ENCODE assay signal across 31 mouse cellular contexts in genomic region chr16:10058094-10058493, GRCm38 (mm10).
DNase-seq lines count a peak whose midpoint lies in the region; ATAC-seq and TF ChIP-seq lines count a peak whose summit lies in the region.
"Had no signal": no experiment of that assay in that cellular context is flagged by ENCODE, and none has a peak within 500 bp of the region (broad histone marks: within the 10 kb centered on the region; RNA-seq: fewer than 3 reads in every experiment).

No protein-coding gene starts in this region.

- H3K27ac ChIP-seq in hindbrain, embryonic 16.5 days (ENCODE audit: low read depth, low read length) = no peak overlapping the region
- no peak overlapping the region for H3K27ac ChIP-seq in hindbrain, embryonic 11.5 days (ENCODE audit: low read depth, low read length)
- H3K27ac ChIP-seq in lung, embryonic 14.5 days (ENCODE audit: low read depth) = no peak overlapping the region
- H3K27ac ChIP-seq in midbrain, postnatal 0 days (ENCODE audit: low read depth, low read length) = no peak overlapping the region
- H3K27ac ChIP-seq in midbrain, embryonic 16.5 days (ENCODE audit: low read length) = no peak overlapping the region
- H3K27ac ChIP-seq: embryonic facial prominence, embryonic 12.5 days; forebrain, embryonic 10.5 days; forebrain, embryonic 15.5 days; heart, embryonic 10.5 days; heart, embryonic 15.5 days; left cerebral cortex, adult 2 months; limb, embryonic 15.5 days; liver, embryonic 13.5 days; macrophage; midbrain, embryonic 13.5 days; neural tube, embryonic 15.5 days had no signal

- H3K27me3 ChIP-seq in hindbrain, embryonic 16.5 days (replicated peaks; ENCODE audit: control insufficient read depth, insufficient read depth, low read length) = no peaks in the 10 kb centered on the region
- no peaks in the 10 kb centered on the region for H3K27me3 ChIP-seq in hindbrain, embryonic 11.5 days (ENCODE audit: control insufficient read depth, insufficient read depth, low read length)
- no peaks in the 10 kb centered on the region for H3K27me3 ChIP-seq in lung, embryonic 14.5 days (ENCODE audit: insufficient read depth, low read length)
- no peaks in the 10 kb centered on the region for H3K27me3 ChIP-seq in midbrain, postnatal 0 days (ENCODE audit: insufficient read depth, low read length)
- H3K27me3 ChIP-seq in midbrain, embryonic 16.5 days (ENCODE audit: control insufficient read depth, insufficient read depth, low read depth, low read length) = no peaks in the 10 kb centered on the region
- H3K27me3 ChIP-seq: CH12.LX; embryonic facial prominence, embryonic 12.5 days; forebrain, embryonic 15.5 days; heart, embryonic 15.5 days; limb, embryonic 15.5 days; liver, embryonic 13.5 days; midbrain, embryonic 13.5 days; neural tube, embryonic 15.5 days had no signal

- no peaks in the 10 kb centered on the region for H3K4me1 ChIP-seq in hindbrain, embryonic 16.5 days (ENCODE audit: control insufficient read depth, insufficient read depth, low read depth, low read length)
- H3K4me1 ChIP-seq in hindbrain, embryonic 11.5 days (replicated peaks; ENCODE audit: control insufficient read depth, insufficient read depth, low read length) = no peaks in the 10 kb centered on the region
- no peaks in the 10 kb centered on the region for H3K4me1 ChIP-seq in lung, embryonic 14.5 days (ENCODE audit: insufficient read depth)
- no peaks in the 10 kb centered on the region for H3K4me1 ChIP-seq in midbrain, postnatal 0 days (ENCODE audit: insufficient read depth, low read length)
- no peaks in the 10 kb centered on the region for H3K4me1 ChIP-seq in midbrain, embryonic 16.5 days (ENCODE audit: control insufficient read depth, insufficient read depth, low read length)
- H3K4me1 ChIP-seq: embryonic facial prominence, embryonic 12.5 days; forebrain, embryonic 10.5 days; forebrain, embryonic 15.5 days; limb, embryonic 15.5 days; liver, embryonic 13.5 days; midbrain, embryonic 13.5 days; neural tube, embryonic 15.5 days had no signal

- TF ChIP-seq CTCF in lung, embryonic 14.5 days (IDR thresholded peaks at IDR 0.05; ENCODE audit: low read depth) = no peak
- TF ChIP-seq CTCF in midbrain, postnatal 0 days (IDR thresholded peaks at IDR 0.05) = no peak

- H3K4me3 ChIP-seq in hindbrain, embryonic 16.5 days (ENCODE audit: low read length) = no peak overlapping the region
- no peak overlapping the region for H3K4me3 ChIP-seq in hindbrain, embryonic 11.5 days (ENCODE audit: low read depth, low read length)
- no peak overlapping the region for H3K4me3 ChIP-seq in lung, embryonic 14.5 days (ENCODE audit: low read depth, low read length)
- H3K4me3 ChIP-seq in midbrain, postnatal 0 days (ENCODE audit: low read depth, low read length) = no peak overlapping the region
- no peak overlapping the region for H3K4me3 ChIP-seq in midbrain, embryonic 16.5 days (ENCODE audit: low read depth, low read length)
- H3K4me3 ChIP-seq: embryonic facial prominence, embryonic 12.5 days; forebrain, embryonic 10.5 days; forebrain, embryonic 15.5 days; heart, embryonic 10.5 days; heart, embryonic 15.5 days; left cerebral cortex, adult 2 months; limb, embryonic 15.5 days; liver, embryonic 13.5 days; midbrain, embryonic 13.5 days; neural tube, embryonic 15.5 days had no signal

- 56% methylated on average over 4 of the region's 4 CpGs for whole genome bisulfite sequencing in hindbrain, embryonic 16.5 days
- WGBS in hindbrain, embryonic 11.5 days = 77% methylated on average over 4 of the region's 4 CpGs
- WGBS in lung, embryonic 14.5 days = 42% methylated on average over 4 of the region's 4 CpGs
- WGBS in midbrain, postnatal 0 days = 71% methylated on average over 4 of the region's 4 CpGs
- WGBS in midbrain, embryonic 16.5 days = 82% methylated on average over 4 of the region's 4 CpGs

- H3K9ac ChIP-seq in hindbrain, embryonic 16.5 days (ENCODE audit: low read depth, low read length) = no peak overlapping the region
- no peak overlapping the region for H3K9ac ChIP-seq in hindbrain, embryonic 11.5 days (ENCODE audit: low read depth, low read length)
- no peak overlapping the region for H3K9ac ChIP-seq in lung, embryonic 14.5 days
- no peak overlapping the region for H3K9ac ChIP-seq in midbrain, postnatal 0 days (replicated peaks; ENCODE audit: low read length, poor library complexity, severe bottlenecking)
- H3K9ac ChIP-seq in midbrain, embryonic 16.5 days (ENCODE audit: low read depth, low read length) = no peak overlapping the region
- H3K9ac ChIP-seq: embryonic facial prominence, embryonic 12.5 days; forebrain, embryonic 15.5 days; heart, embryonic 15.5 days; limb, embryonic 15.5 days; liver, embryonic 13.5 days; midbrain, embryonic 13.5 days; neural tube, embryonic 15.5 days had no signal

- H3K36me3 ChIP-seq in hindbrain, embryonic 16.5 days (ENCODE audit: control insufficient read depth, insufficient read depth, low read length) = no peaks in the 10 kb centered on the region
- no peaks in the 10 kb centered on the region for H3K36me3 ChIP-seq in hindbrain, embryonic 11.5 days (ENCODE audit: control insufficient read depth, insufficient read depth, low read length)
- no peaks in the 10 kb centered on the region for H3K36me3 ChIP-seq in lung, embryonic 14.5 days (ENCODE audit: insufficient read depth)
- H3K36me3 ChIP-seq in midbrain, postnatal 0 days (ENCODE audit: insufficient read depth, low read length) = no peaks in the 10 kb centered on the region
- no peaks in the 10 kb centered on the region for H3K36me3 ChIP-seq in midbrain, embryonic 16.5 days (ENCODE audit: control insufficient read depth, insufficient read depth, low read length)
- H3K36me3 ChIP-seq: embryonic facial prominence, embryonic 12.5 days; forebrain, embryonic 10.5 days; forebrain, embryonic 15.5 days; heart, embryonic 10.5 days; heart, embryonic 15.5 days; limb, embryonic 15.5 days; liver, embryonic 13.5 days; midbrain, embryonic 13.5 days; neural tube, embryonic 15.5 days had no signal

- peak; percentile 45 to 67 for DNase-seq in cerebellum, postnatal 10 days
- no peak for DNase-seq in cerebellum, adult 9-10 months
- DNase-seq in hindbrain, embryonic 11.5 days (ENCODE audit: low spot score) = no peak
- DNase-seq in lung, embryonic 14.5 days = peak; percentile 87
- no peak for DNase-seq in lung, postnatal 36 days
- DNase-seq in midbrain, postnatal 0 days (ENCODE audit: low spot score) = peak; percentile 79
- DNase-seq: adrenal gland, postnatal 10 days; cerebellum, adult 18-20 months; gastrocnemius, postnatal 25 days; heart, adult 11 months; kidney, adult 9 months; kidney, postnatal 10 days; liver, embryonic 13.5 days; retina, postnatal 1 day; right cerebral cortex, postnatal 14 days; thymus, postnatal 4 days had no signal

- no peak overlapping the region for H3K4me2 ChIP-seq in hindbrain, embryonic 16.5 days (ENCODE audit: low read length)
- H3K4me2 ChIP-seq in hindbrain, embryonic 11.5 days (replicated peaks; ENCODE audit: low read depth, low read length) = no peak overlapping the region
- H3K4me2 ChIP-seq in lung, embryonic 14.5 days = no peak overlapping the region
- no peak overlapping the region for H3K4me2 ChIP-seq in midbrain, postnatal 0 days (ENCODE audit: low read depth, low read length, poor library complexity, severe bottlenecking)
- no peak overlapping the region for H3K4me2 ChIP-seq in midbrain, embryonic 16.5 days (ENCODE audit: low read length)
- H3K4me2 ChIP-seq: embryonic facial prominence, embryonic 12.5 days; forebrain, embryonic 15.5 days; heart, embryonic 15.5 days; limb, embryonic 15.5 days; liver, embryonic 13.5 days; midbrain, embryonic 13.5 days; neural tube, embryonic 15.5 days had no signal

- peak; percentile 74; the same call in 1 of the 2 replicates for ATAC-seq in hindbrain, embryonic 16.5 days
- ATAC-seq in hindbrain, embryonic 11.5 days (ENCODE audit: low FRiP score) = no peak
- peak; percentile 95 for ATAC-seq in lung, embryonic 14.5 days (ENCODE audit: insufficient read depth)
- no peak; the same call in 1 of the 2 replicates for ATAC-seq in midbrain, postnatal 0 days (ENCODE audit: low FRiP score)
- ATAC-seq in midbrain, embryonic 16.5 days = no peak
- ATAC-seq: activated CD4-positive, CD25-positive, alpha-beta regulatory T cell, adult 4 months; forebrain, embryonic 15.5 days; intestine, postnatal 0 days; midbrain, embryonic 13.5 days had no signal

- H3K9me3 ChIP-seq in hindbrain, embryonic 16.5 days (ENCODE audit: control insufficient read depth, low read length) = no peaks in the 10 kb centered on the region
- H3K9me3 ChIP-seq in hindbrain, embryonic 11.5 days (ENCODE audit: control insufficient read depth, low read length) = no peaks in the 10 kb centered on the region
- no peaks in the 10 kb centered on the region for H3K9me3 ChIP-seq in lung, embryonic 14.5 days (ENCODE audit: low read depth, low read length)
- H3K9me3 ChIP-seq in midbrain, postnatal 0 days (ENCODE audit: low read length) = no peaks in the 10 kb centered on the region
- H3K9me3 ChIP-seq in midbrain, embryonic 16.5 days (replicated peaks; ENCODE audit: control insufficient read depth, low read length, poor library complexity, severe bottlenecking) = no peaks in the 10 kb centered on the region
- H3K9me3 ChIP-seq: embryonic facial prominence, embryonic 12.5 days; forebrain, embryonic 10.5 days; forebrain, embryonic 15.5 days; heart, embryonic 10.5 days; heart, embryonic 15.5 days; limb, embryonic 15.5 days; liver, embryonic 13.5 days; midbrain, embryonic 13.5 days; neural tube, embryonic 15.5 days had no signal

Comparison
In these comparisons a context has a peak if more than half of its experiments do, and no peak if none do; other contexts are left out.
1. DNase-seq: peak in cerebellum, postnatal 10 days (2 of 2), lung, embryonic 14.5 days (single experiment) and midbrain, postnatal 0 days (single experiment); none in cerebellum, adult 9-10 months (single experiment), hindbrain, embryonic 11.5 days (single experiment) and lung, postnatal 36 days (single experiment).
2. ATAC-seq: peak in hindbrain, embryonic 16.5 days (single experiment) and lung, embryonic 14.5 days (single experiment); none in hindbrain, embryonic 11.5 days (single experiment), midbrain, postnatal 0 days (single experiment) and midbrain, embryonic 16.5 days (single experiment).